Mouse (Mus musculus) urinary bladder, adult 18-20 months (tissue): ENCODE results near the gene Camkv.

Experiments used
- DNase-seq, 2 experiments: peaks; one replicate each; pipeline ENCODE4 v3.0.0; 2022; ENCODE audit warnings: low spot score in 2 of 2, mixed read lengths in 2 of 2

The Camkv gene

GRCm38 (mm10) chr9:107935374-107935773 is at the start of gene Camkv:
Gene Camkv (plus strand): TSS chr9:107935674.
- no peak for DNase-seq

GRCm38 (mm10) chr9:107887804-107888266 is 47.6 kb upstream of the Camkv start, which contains the start of gene Mon1a:
Gene Mon1a (plus strand): TSS chr9:107888151.
- peak; percentile 84 to 89 for DNase-seq

- peak in 1 of 2 experiments; percentile 35 for DNase-seq
Observed at GRCm38 (mm10) chr9:107888267-107888850, 47.1 kb upstream of the Camkv start.

- DNase-seq: no peak
Observed at GRCm38 (mm10) chr9:107890260-107890659, 45.2 kb upstream of the Camkv start.

GRCm38 (mm10) chr9:107891023-107891422 is 44.5 kb upstream of the Camkv start:
- no peak for DNase-seq

GRCm38 (mm10) chr9:107898563-107898962 is 36.9 kb upstream of the Camkv start:
- DNase-seq: no peak

- no peak for DNase-seq
Observed at GRCm38 (mm10) chr9:107899855-107900254, 35.6 kb upstream of the Camkv start.

GRCm38 (mm10) chr9:107900840-107901626 is 34.4 kb upstream of the Camkv start:
- no peak for DNase-seq

GRCm38 (mm10) chr9:107901627-107901914 is 33.9 kb upstream of the Camkv start:
- no peak for DNase-seq

GRCm38 (mm10) chr9:107904726-107905125 is 30.7 kb upstream of the Camkv start:
- peak; percentile 80 to 86 for DNase-seq

GRCm38 (mm10) chr9:107906252-107906966 is 29.1 kb upstream of the Camkv start, which contains the start of gene Mst1r:
Gene Mst1r (plus strand): TSS chr9:107906873.
- DNase-seq: peak; percentile 78 to 90

- DNase-seq: peak in 1 of 2 experiments; percentile 53
Observed at GRCm38 (mm10) chr9:107906967-107907800, 28.3 kb upstream of the Camkv start.

GRCm38 (mm10) chr9:107907801-107908120 is 27.7 kb upstream of the Camkv start:
- peak in 1 of 2 experiments; percentile 46 for DNase-seq

- peak; percentile 54 to 85 for DNase-seq
Observed at GRCm38 (mm10) chr9:107908410-107909158, 26.9 kb upstream of the Camkv start.

- DNase-seq: peak; percentile 62 to 79
Observed at GRCm38 (mm10) chr9:107910025-107910769, 25.3 kb upstream of the Camkv start.

- no peak for DNase-seq
Observed at GRCm38 (mm10) chr9:107914764-107915420, 20.6 kb upstream of the Camkv start.

GRCm38 (mm10) chr9:107917895-107918608 is 17.4 kb upstream of the Camkv start:
- no peak for DNase-seq

GRCm38 (mm10) chr9:107918884-107919283 is 16.6 kb upstream of the Camkv start:
- no peak for DNase-seq

- no peak for DNase-seq
Observed at GRCm38 (mm10) chr9:107919441-107919840, 16.0 kb upstream of the Camkv start.
